Mouse (Mus musculus) MEL (cell line): ENCODE data around the gene Cep95. TPM values are rescaled to one million over a fixed set of nuclear protein-coding genes. Genes with fewer than 3 reads are reported as not detected.
"Not testable (repeated sequence)": the region's sequence is repeated elsewhere in the genome, so short reads cannot be mapped to it uniquely, and the experiment has no call there.

Experiments used
- DNase-seq: peaks from one replicate; pipeline ENCODE4 v3.0.0; 2011; ENCODE audit warnings: low read depth, low spot score
- H3K27ac ChIP-seq: 2 replicates; pipeline ENCODE4 v1.5.1; 2012; ENCODE audit warnings: low read depth, mild to moderate bottlenecking, control low read depth, low read length, moderate library complexity; ENCODE audit not compliant: control insufficient read depth
- H3K27me3 ChIP-seq, 2 experiments: fragments of 150-350 bp in 1 of 2; sonication (generic) in 1 of 2; 2 replicates each; pipeline ENCODE4 v1.6.1; 2012; ENCODE audit warnings: low read length in 2 of 2, mild to moderate bottlenecking in 2 of 2, improper control_type of control experiment in 1 of 2, moderate library complexity in 1 of 2; ENCODE audit not compliant: insufficient read depth in 2 of 2, control insufficient read depth in 1 of 2
- H3K36me3 ChIP-seq, 2 experiments: 2 replicates each; pipeline ENCODE4 v1.6.1; 2012 to 2014; ENCODE audit warnings: low read length in 2 of 2, improper control_type of control experiment in 1 of 2, inconsistent platforms in 1 of 2, mild to moderate bottlenecking in 1 of 2; ENCODE audit not compliant: insufficient read depth in 2 of 2, control insufficient read depth in 1 of 2
- H3K4me1 ChIP-seq, 2 experiments: fragments of 150-350 bp in 1 of 2; sonication (generic) in 1 of 2; 2 replicates each; pipeline ENCODE4 v1.6.1; 2012; ENCODE audit warnings: low read length in 2 of 2, improper control_type of control experiment in 1 of 2, mild to moderate bottlenecking in 1 of 2; ENCODE audit not compliant: insufficient read depth in 2 of 2, control insufficient read depth in 1 of 2
- H3K4me3 ChIP-seq, 2 experiments: fragments of 150-350 bp in 1 of 2; sonication (generic) in 1 of 2; 2 replicates each; pipeline ENCODE4 v1.5.1; 2012; ENCODE audit warnings: low read depth in 2 of 2, low read length in 2 of 2, mild to moderate bottlenecking in 2 of 2, moderate library complexity in 2 of 2, control low read depth in 1 of 2, improper control_type of control experiment in 1 of 2; ENCODE audit not compliant: control insufficient read depth in 1 of 2, insufficient read depth in 1 of 2
- H3K79me2 ChIP-seq: 2 replicates; pipeline ENCODE4 v1.6.1; 2012; ENCODE audit warnings: mild to moderate bottlenecking, low read length, moderate library complexity; ENCODE audit not compliant: control insufficient read depth, poor library complexity, insufficient read depth
- H3K9ac ChIP-seq: 2 replicates; pipeline ENCODE4 v1.6.1; 2012; ENCODE audit warnings: low read depth, mild to moderate bottlenecking, control low read depth, low read length, moderate library complexity; ENCODE audit not compliant: control insufficient read depth, poor library complexity, severe bottlenecking
- H3K9me3 ChIP-seq: fragments of 150-350 bp; sonication (generic); replicated peaks from 2 replicates; pipeline ENCODE4 v1.6.1; 2012; ENCODE audit warnings: mild to moderate bottlenecking, low read length, improper control_type of control experiment, moderate library complexity; ENCODE audit not compliant: insufficient read depth
- CHD1 ChIP-seq: IDR thresholded peaks from 2 replicates; pipeline ENCODE4 v1.6.1; 2012; ENCODE audit warnings: low read depth, mild to moderate bottlenecking, inconsistent platforms, low read length, improper control_type of control experiment
- E2F4 ChIP-seq: IDR thresholded peaks from 2 replicates; pipeline ENCODE4 v1.6.1; 2011; ENCODE audit warnings: low read depth, low read length, improper control_type of control experiment, borderline replicate concordance
- ELF1 ChIP-seq: IDR thresholded peaks from 2 replicates; pipeline ENCODE4 v1.6.1; 2014; ENCODE audit warnings: low read depth, mild to moderate bottlenecking, inconsistent platforms, low read length, improper control_type of control experiment, moderate library complexity
- EP300 ChIP-seq, 2 experiments: IDR thresholded peaks; 2 replicates each; pipeline ENCODE4 v1.6.1; 2011; ENCODE audit warnings: improper control_type of control experiment in 2 of 2, low read length in 2 of 2, low read depth in 1 of 2, mild to moderate bottlenecking in 1 of 2
- KAT2A ChIP-seq: conservative IDR thresholded peaks from 2 replicates; pipeline ENCODE4 v1.6.1; 2012; ENCODE audit warnings: low read depth, low read length, improper control_type of control experiment, inconsistent platforms
- MAX ChIP-seq: IDR thresholded peaks from 2 replicates; pipeline ENCODE4 v1.6.1; 2011; ENCODE audit warnings: low read length, improper control_type of control experiment
- MAZ ChIP-seq: IDR thresholded peaks from 2 replicates; pipeline ENCODE4 v1.6.1; 2012; ENCODE audit warnings: low read depth, mild to moderate bottlenecking, inconsistent platforms, low read length, improper control_type of control experiment
- MEF2A ChIP-seq: IDR thresholded peaks from 2 replicates; pipeline ENCODE4 v1.6.1; 2014; ENCODE audit warnings: low read depth, mild to moderate bottlenecking, inconsistent platforms, low read length, improper control_type of control experiment; ENCODE audit not compliant: poor library complexity, insufficient replicate concordance, severe bottlenecking; ENCODE audit errors: extremely low read depth
- MXI1 ChIP-seq: IDR thresholded peaks from 2 replicates; pipeline ENCODE4 v1.6.1; 2011; ENCODE audit warnings: mild to moderate bottlenecking, low read depth, low read length, improper control_type of control experiment
- NRF1 ChIP-seq: IDR thresholded peaks from 2 replicates; pipeline ENCODE4 v1.6.1; 2014; ENCODE audit warnings: low read depth, mild to moderate bottlenecking, inconsistent platforms, low read length, improper control_type of control experiment, moderate library complexity; ENCODE audit not compliant: poor library complexity, insufficient read depth, severe bottlenecking
- POLR2AphosphoS2 ChIP-seq: IDR thresholded peaks from 2 replicates; pipeline ENCODE4 v1.6.1; 2011; ENCODE audit warnings: low read length, improper control_type of control experiment
- RCOR1 ChIP-seq: IDR thresholded peaks from 2 replicates; pipeline ENCODE4 v1.6.1; 2012; ENCODE audit warnings: low read depth, mild to moderate bottlenecking, inconsistent platforms, low read length, improper control_type of control experiment
- SIN3A ChIP-seq: IDR thresholded peaks from 2 replicates; pipeline ENCODE4 v1.6.1; 2012; ENCODE audit warnings: low read length, improper control_type of control experiment, inconsistent platforms
- TBP ChIP-seq: IDR thresholded peaks from 2 replicates; pipeline ENCODE4 v1.8.0; 2011; ENCODE audit warnings: low read depth, low read length, improper control_type of control experiment
- ZC3H11A ChIP-seq: IDR thresholded peaks from 2 replicates; pipeline ENCODE4 v1.6.1; 2012; ENCODE audit warnings: low read depth, mild to moderate bottlenecking, inconsistent platforms, low read length, improper control_type of control experiment
- ZMIZ1 ChIP-seq: IDR thresholded peaks from 2 replicates; pipeline ENCODE4 v1.6.1; 2012; ENCODE audit warnings: low read depth, mild to moderate bottlenecking, inconsistent platforms, low read length, improper control_type of control experiment, moderate library complexity
- polyA plus RNA-seq, 2 experiments: library from polyadenylated mRNA; stranded (reverse) in 1 of 2; unstranded in 1 of 2; fragments of >175 nt in 1 of 2; fragments of >200 nt in 1 of 2; gene quantifications; 2 replicates each; pipeline versions ENCODE4 v1.2.1 to v1.2.4; 2012; ENCODE audit warnings: low replicate concordance in 2 of 2, low read depth in 1 of 2; ENCODE audit not compliant: insufficient read length in 2 of 2, insufficient read depth in 1 of 2, missing spikeins in 1 of 2
- total RNA-seq: library from RNA; depleted of rRNA; stranded (reverse); fragments of 300-350 nt; gene quantifications from 2 replicates; pipeline ENCODE4 v1.2.3, GENCODE M21; 2012

Gene Cep95
- total and polyA plus RNA-seq, 3 experiments, result 11.6 to 12.9 TPM; not detected in 1

GRCm38 (mm10) chr11:106780590-106781220 lies 8.3 kb upstream of the Cep95 start:
- no peak overlapping the region for H3K9ac ChIP-seq
- no peaks in the 10 kb centered on the region for H3K27me3 ChIP-seq
- TF ChIP-seq KAT2A, result no peak
- no peak for TF ChIP-seq MAZ
- no peak for TF ChIP-seq ZC3H11A
- TF ChIP-seq ZMIZ1, result peak; percentile 33
- TF ChIP-seq MXI1, result no peak
- no peak for TF ChIP-seq MAX
- no peak for TF ChIP-seq E2F4
- no peak for TF ChIP-seq EP300 (IDR thresholded peaks at IDR 0.05; ENCODE audit: low read depth in 1 of 2, low read length in 2 of 2)
- TF ChIP-seq NRF1, result no peak
- no peak for TF ChIP-seq TBP
- TF ChIP-seq POLR2AphosphoS2, result 0 out of 2 replicates have a peak, but pooled peaks have one; percentile 54
- TF ChIP-seq CHD1, result peak; percentile 53; the same call in 1 of the 2 replicates
- TF ChIP-seq RCOR1, result no peak
- no peak for TF ChIP-seq MEF2A
- TF ChIP-seq SIN3A, result peak; percentile 46; the same call in 1 of the 2 replicates
- no peak for TF ChIP-seq ELF1
- peaks cover 32% of the 10 kb centered on the region for H3K79me2 ChIP-seq
- peaks cover 53 to 54% of the 10 kb centered on the region in 2 experiments for H3K36me3 ChIP-seq
- no peak for DNase-seq
- no peak overlapping the region for H3K4me3 ChIP-seq
- H3K27ac ChIP-seq, result peak overlapping the region; percentile 5; the same call in 1 of the 2 replicates
- H3K4me1 ChIP-seq, result peaks cover 3 to 13% of the 10 kb centered on the region in 2 experiments
- H3K9me3 ChIP-seq, result no peaks in the 10 kb centered on the region

- Histone ChIP-seq H3K79me2 (peaks cover 41% of the 10 kb centered on the region), H3K4me1 (peaks cover 3 to 15% of the 10 kb centered on the region in 2 experiments), H3K36me3 (peaks cover 59 to 62% of the 10 kb centered on the region in 2 experiments)
- not testable (repeated sequence) for H3K9ac ChIP-seq, DNase-seq, H3K27ac ChIP-seq, H3K4me3 ChIP-seq, H3K9me3 ChIP-seq, H3K27me3 ChIP-seq
Observed at GRCm38 (mm10) chr11:106782271-106782670, 6.8 kb upstream of the Cep95 start.
